Mouse (Mus musculus) E14TG2a.4 (cell line): ENCODE results near the gene Gm5767.

ENCODE experiments used
- CTCF ChIP-seq: conservative IDR thresholded peaks from 2 replicates; pipeline ENCODE4 v1.5.1; 2014; ENCODE audit warnings: low read length
- POU5F1 ChIP-seq: IDR thresholded peaks from 2 replicates; pipeline ENCODE4 v1.6.1; 2014; ENCODE audit warnings: low read length, borderline replicate concordance

- TF ChIP-seq CTCF = no peak
- TF ChIP-seq POU5F1 = no peak
These were observed 7.2 kb upstream of the Gm5767 start for GRCm38 (mm10) chr16:8673343-8673742.
